Mouse (Mus musculus) hindbrain, embryonic 14.5 days (tissue): ENCODE measurements around the gene Ehmt1. TPM values are rescaled to one million over a fixed set of nuclear protein-coding genes. Genes with fewer than 3 reads are reported as not detected.
A peak's percentile ranks its signal among the peaks of the same experiment; 100 is the strongest.

ENCODE experiments used
- ATAC-seq: fragments of 200-750 bp; cut with Nextera tagmentation; 2 replicates; pipeline ENCODE4 v1.8.0; 2017; ENCODE audit warnings: moderate number of reproducible peaks, mild to moderate bottlenecking, moderate TSS enrichment, moderate library complexity; ENCODE audit not compliant: low FRiP score
- DNase-seq: peaks from one replicate; pipeline ENCODE4 v3.0.0-alpha.2; 2015; ENCODE audit warnings: low spot score
- H3K27ac ChIP-seq: fragments of 300-500 bp; sonication (generic); 2 replicates; pipeline ENCODE4 v1.5.1; 2014; ENCODE audit warnings: mild to moderate bottlenecking, moderate library complexity
- H3K27me3 ChIP-seq: fragments of 300-500 bp; sonication (generic); 2 replicates; pipeline ENCODE4 v1.6.1; 2014; ENCODE audit warnings: mild to moderate bottlenecking, low read length, mixed read lengths; ENCODE audit not compliant: control insufficient read depth, insufficient read depth
- H3K36me3 ChIP-seq: fragments of 300-500 bp; sonication (generic); replicated peaks from 2 replicates; pipeline ENCODE4 v1.6.1; 2014; ENCODE audit not compliant: control insufficient read depth, insufficient read depth
- H3K4me1 ChIP-seq: fragments of 300-500 bp; sonication (generic); replicated peaks from 2 replicates; pipeline ENCODE4 v1.6.1; 2014; ENCODE audit warnings: antibody characterized with exemption, low read length, mixed read lengths; ENCODE audit not compliant: control insufficient read depth, insufficient read depth
- H3K4me2 ChIP-seq: fragments of 300-500 bp; sonication (generic); replicated peaks from 2 replicates; pipeline ENCODE4 v1.6.1; 2014; ENCODE audit warnings: mild to moderate bottlenecking, moderate library complexity
- H3K4me3 ChIP-seq: fragments of 300-500 bp; sonication (generic); replicated peaks from 2 replicates; pipeline ENCODE4 v1.5.1; 2014; ENCODE audit warnings: mild to moderate bottlenecking, low read length
- H3K9ac ChIP-seq: fragments of 300-500 bp; sonication (generic); 2 replicates; pipeline ENCODE4 v1.6.1; 2014
- H3K9me3 ChIP-seq: fragments of 300-500 bp; sonication (generic); 2 replicates; pipeline ENCODE4 v1.6.1; 2016; ENCODE audit warnings: low read length; ENCODE audit not compliant: control insufficient read depth
- whole genome bisulfite sequencing: fragments of 180-500 bp; shearing (Covaris S2); extraction: QIAGEN DNeasy Blood & Tissue Kit; methylation state at CpG from one replicate; pipeline ENCODE4 v1.1.7; 2014; 5-methylcytosine and 5-hydroxymethylcytosine counted together
- polyA plus RNA-seq: library from polyadenylated mRNA; unstranded; fragments of >200 nt; fragmentation: Nextera tagmentation; extraction: Ambion mirVana; gene quantifications from 2 replicates; pipeline ENCODE4 v1.2.1, GENCODE M21; 2014

Gene Ehmt1
- polyA plus RNA-seq, 1 experiment from 2014 or later: 81.8 TPM

DNA sequence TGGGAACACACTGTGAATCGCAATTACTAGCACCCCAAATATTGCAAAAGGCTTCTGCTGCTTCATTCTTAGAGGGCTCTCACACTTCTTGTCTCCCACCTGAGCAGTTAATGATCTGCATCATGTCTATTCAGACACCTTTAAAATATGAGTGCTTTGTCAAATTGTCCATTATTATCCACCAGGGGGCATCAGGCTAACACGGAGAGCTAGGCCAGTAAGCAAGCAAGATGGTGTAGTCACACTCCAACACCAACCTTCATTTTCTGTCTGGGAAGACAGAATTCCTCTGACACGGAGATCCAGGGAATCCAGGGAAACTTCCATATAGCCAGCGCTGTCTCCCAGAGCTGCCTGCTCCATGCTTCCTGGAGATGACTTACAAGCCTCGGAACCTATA lies 67.0 kb downstream of the Ehmt1 start:
- no peaks in the 10 kb centered on the region for H3K4me1 ChIP-seq
- 73% methylated on average over 5 of the region's 5 CpGs for WGBS
- DNase-seq (peak; percentile 69), ATAC-seq (no peak)
- H3K4me2 ChIP-seq: no peak overlapping the region
- H3K27me3 ChIP-seq: no peaks in the 10 kb centered on the region
- H3K9ac ChIP-seq: no peak overlapping the region
- peaks cover 73% of the 10 kb centered on the region for H3K36me3 ChIP-seq
- no peak overlapping the region for H3K4me3 ChIP-seq
- H3K9me3 ChIP-seq: no peaks in the 10 kb centered on the region
- no peak overlapping the region for H3K27ac ChIP-seq

DNA sequence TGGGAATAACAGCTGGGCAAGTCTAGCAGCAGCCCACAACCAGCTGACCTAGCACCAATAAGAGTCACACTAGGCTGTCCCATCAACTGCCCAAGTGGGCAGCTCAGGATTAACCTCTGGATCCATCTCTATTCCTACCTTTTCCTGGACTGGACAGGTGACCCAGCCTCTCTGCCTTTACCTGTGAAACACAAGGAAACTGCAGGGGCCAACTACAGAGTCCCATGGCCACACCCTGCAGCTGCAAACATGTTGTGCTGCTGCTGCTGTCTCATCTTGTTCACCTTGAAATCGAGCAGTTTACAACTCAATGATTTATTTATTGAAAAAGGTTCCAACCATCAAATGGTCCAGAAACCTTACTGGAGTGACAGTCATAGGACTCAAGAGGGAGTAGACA lies 72.9 kb downstream of the Ehmt1 start:
- H3K9ac ChIP-seq: no peak overlapping the region
- WGBS: 88% methylated on average over 1 of the region's 1 CpGs
- H3K4me3 ChIP-seq: no peak overlapping the region
- H3K4me2 ChIP-seq: no peak overlapping the region
- no peaks in the 10 kb centered on the region for H3K27me3 ChIP-seq
- H3K36me3 ChIP-seq: peaks cover 52% of the 10 kb centered on the region
- DNase-seq: no peak
- H3K9me3 ChIP-seq: no peaks in the 10 kb centered on the region
- H3K27ac ChIP-seq: no peak overlapping the region
- ATAC-seq: no peak
- no peaks in the 10 kb centered on the region for H3K4me1 ChIP-seq

DNA sequence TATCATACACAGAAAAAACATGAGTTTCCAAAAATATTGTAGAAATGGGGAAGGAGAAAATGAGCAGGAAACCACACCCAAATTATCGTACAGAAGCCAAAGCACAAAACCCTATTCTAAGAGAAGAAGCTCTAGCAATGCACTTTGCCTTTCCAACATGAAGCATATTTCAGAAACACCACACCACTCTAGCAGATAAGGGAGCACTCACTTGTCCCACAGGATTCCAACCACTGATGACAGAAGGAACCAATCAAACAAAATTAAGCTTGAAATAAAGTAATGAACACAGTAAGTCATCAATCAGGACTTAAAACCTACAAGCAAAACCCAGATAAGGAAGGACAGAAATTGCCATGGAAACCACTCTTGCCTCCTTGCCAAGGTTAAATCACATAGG lies 74.2 kb downstream of the Ehmt1 start:
- Histone ChIP-seq H3K36me3 (peaks cover 50% of the 10 kb centered on the region), H3K4me1 (no peaks in the 10 kb centered on the region), H3K27ac (no peak overlapping the region), H3K27me3 (no peaks in the 10 kb centered on the region), H3K9ac (no peak overlapping the region), H3K4me3 (no peak overlapping the region), H3K4me2 (no peak overlapping the region), H3K9me3 (no peaks in the 10 kb centered on the region)
- 81% methylated on average over 1 of the region's 1 CpGs for WGBS
- DNase-seq: no peak
- ATAC-seq: no peak

DNA sequence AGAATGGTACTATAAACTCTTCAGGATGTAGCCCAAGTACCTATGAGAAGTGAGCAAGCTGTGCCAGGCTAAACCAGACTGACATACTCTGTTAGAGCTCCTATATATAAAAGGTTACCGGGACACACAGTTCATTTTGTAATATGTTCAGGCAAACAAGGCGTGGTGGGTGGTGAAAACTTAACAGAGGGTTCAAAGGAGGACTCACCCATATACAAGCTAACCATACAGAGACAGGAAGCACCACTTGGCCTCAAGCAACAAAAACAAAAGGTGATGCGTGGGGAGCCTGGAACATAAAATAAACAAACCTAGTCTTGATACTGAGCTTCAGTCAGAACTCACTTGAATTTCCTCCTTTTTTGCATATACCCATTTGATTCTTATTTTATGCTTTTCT lies 88.8 kb downstream of the Ehmt1 start:
- no peak overlapping the region for H3K4me3 ChIP-seq
- WGBS: 90% methylated on average over 3 of the region's 3 CpGs
- no peaks in the 10 kb centered on the region for H3K9me3 ChIP-seq
- ATAC-seq (no peak), DNase-seq (no peak)
- no peaks in the 10 kb centered on the region for H3K4me1 ChIP-seq
- no peak overlapping the region for H3K9ac ChIP-seq
- H3K27me3 ChIP-seq: no peaks in the 10 kb centered on the region
- no peak overlapping the region for H3K4me2 ChIP-seq
- H3K36me3 ChIP-seq: peaks cover 63% of the 10 kb centered on the region
- no peak overlapping the region for H3K27ac ChIP-seq

DNA sequence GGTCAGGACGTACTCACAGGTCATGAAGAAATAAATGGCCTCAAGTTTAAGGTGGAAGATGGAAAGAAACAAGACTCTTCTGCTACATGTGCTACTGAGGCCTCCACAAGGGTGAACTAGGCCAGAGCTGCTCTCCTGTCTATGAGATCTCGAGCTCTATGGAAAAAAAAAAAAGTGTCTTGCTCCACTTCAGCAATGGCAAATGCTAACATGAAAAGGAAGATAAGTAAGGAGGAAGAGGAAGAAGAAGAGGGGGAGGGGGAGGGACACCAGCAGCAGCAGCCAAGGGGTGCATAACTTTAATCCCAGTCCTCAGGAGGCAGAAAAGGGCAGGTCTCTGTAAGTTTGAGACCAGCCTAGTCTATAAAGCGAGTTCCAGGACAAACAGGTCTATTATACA lies 109.7 kb downstream of the Ehmt1 start:
- Histone ChIP-seq H3K27me3 (no peaks in the 10 kb centered on the region), H3K4me3 (no peak overlapping the region), H3K4me2 (no peak overlapping the region), H3K27ac (no peak overlapping the region), H3K4me1 (0 out of 2 replicates have a peak, but pooled peaks cover 4% of the 10 kb centered on the region), H3K9me3 (no peaks in the 10 kb centered on the region), H3K9ac (no peak overlapping the region), H3K36me3 (peaks cover 86% of the 10 kb centered on the region)
- DNase-seq: no peak
- 87% methylated on average over 3 of the region's 3 CpGs for WGBS
- no peak for ATAC-seq

DNA sequence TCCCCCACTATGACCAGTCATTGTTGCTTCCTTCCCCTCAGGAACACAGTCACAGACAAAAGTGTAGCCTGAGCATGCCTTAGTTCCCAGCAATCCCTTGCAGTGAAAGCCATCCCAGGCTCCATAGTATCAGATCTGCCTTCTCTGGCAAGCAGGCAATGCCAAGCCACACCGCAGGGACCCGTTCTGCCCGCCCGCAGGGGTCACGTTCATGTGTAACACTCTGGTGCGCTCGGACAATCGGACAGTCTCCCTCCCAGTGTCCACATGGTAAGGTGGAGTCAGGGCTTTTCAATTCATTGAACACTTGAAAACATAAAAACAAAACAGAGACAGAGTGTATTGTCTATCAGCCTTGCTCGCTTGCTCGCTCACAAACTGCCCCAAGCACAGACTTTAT lies 111.7 kb downstream of the Ehmt1 start:
- WGBS: 69% methylated on average over 10 of the region's 10 CpGs
- H3K4me1 ChIP-seq: 0 out of 2 replicates have a peak, but pooled peaks cover 4% of the 10 kb centered on the region
- no peak overlapping the region for H3K4me2 ChIP-seq
- H3K27me3 ChIP-seq: no peaks in the 10 kb centered on the region
- no peaks in the 10 kb centered on the region for H3K9me3 ChIP-seq
- ATAC-seq (no peak), DNase-seq (no peak)
- H3K9ac ChIP-seq: no peak overlapping the region
- H3K36me3 ChIP-seq: peaks cover 89% of the 10 kb centered on the region
- no peak overlapping the region for H3K4me3 ChIP-seq
- H3K27ac ChIP-seq: no peak overlapping the region

DNA sequence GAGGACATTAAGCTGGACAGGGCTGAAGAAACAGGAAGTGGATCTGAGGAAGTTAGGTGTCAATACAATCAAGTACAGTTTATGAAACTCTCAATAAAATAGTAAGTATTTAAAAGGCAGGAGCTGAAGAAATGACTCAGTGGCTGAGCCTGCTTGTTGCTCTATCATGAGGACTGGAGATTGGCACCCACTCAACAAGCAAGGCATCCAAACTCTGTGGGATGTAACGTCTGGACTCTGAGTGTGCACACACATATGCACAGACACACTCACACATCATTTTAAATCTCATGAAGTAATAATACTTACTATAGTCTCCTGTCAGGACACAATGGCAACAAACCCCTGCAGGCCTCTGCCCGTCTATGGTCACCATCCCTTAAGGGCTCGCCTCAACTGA lies 112.4 kb downstream of the Ehmt1 start:
- H3K4me2 ChIP-seq: no peak overlapping the region
- no peak for DNase-seq
- H3K9me3 ChIP-seq: no peaks in the 10 kb centered on the region
- H3K27ac ChIP-seq: no peak overlapping the region
- ATAC-seq: no peak
- 0 out of 2 replicates have a peak, but pooled peaks cover 4% of the 10 kb centered on the region for H3K4me1 ChIP-seq
- H3K36me3 ChIP-seq: peaks cover 89% of the 10 kb centered on the region
- no peaks in the 10 kb centered on the region for H3K27me3 ChIP-seq
- H3K9ac ChIP-seq: no peak overlapping the region
- no peak overlapping the region for H3K4me3 ChIP-seq
- WGBS: 86% methylated on average over 3 of the region's 3 CpGs

DNA sequence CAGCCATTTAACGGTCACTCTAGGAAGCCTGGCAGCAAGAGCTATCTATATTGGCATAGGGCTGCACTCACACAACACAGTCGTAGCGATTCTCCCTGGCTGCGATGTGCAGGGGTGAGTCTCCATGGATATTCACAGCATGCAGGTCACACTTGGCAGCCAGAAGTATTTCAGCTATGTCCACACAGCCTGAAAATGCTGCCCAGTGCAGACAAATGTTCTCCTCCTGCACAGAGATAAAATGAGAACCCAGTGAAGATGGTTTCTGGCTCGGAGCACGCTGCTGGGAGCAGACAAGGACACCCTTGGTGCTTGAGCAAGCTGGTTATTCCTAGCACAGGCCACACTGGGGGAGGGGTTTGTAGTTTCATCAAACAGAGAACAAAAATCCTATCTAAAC lies 113.3 kb downstream of the Ehmt1 start:
- 86% methylated on average over 6 of the region's 6 CpGs for WGBS
- ATAC-seq (no peak), DNase-seq (no peak)
- Histone ChIP-seq H3K4me3 (no peak overlapping the region), H3K9me3 (no peaks in the 10 kb centered on the region), H3K4me1 (0 out of 2 replicates have a peak, but pooled peaks cover 4% of the 10 kb centered on the region), H3K36me3 (peaks cover 91% of the 10 kb centered on the region), H3K27ac (no peak overlapping the region), H3K9ac (no peak overlapping the region), H3K27me3 (no peaks in the 10 kb centered on the region), H3K4me2 (no peak overlapping the region)

DNA sequence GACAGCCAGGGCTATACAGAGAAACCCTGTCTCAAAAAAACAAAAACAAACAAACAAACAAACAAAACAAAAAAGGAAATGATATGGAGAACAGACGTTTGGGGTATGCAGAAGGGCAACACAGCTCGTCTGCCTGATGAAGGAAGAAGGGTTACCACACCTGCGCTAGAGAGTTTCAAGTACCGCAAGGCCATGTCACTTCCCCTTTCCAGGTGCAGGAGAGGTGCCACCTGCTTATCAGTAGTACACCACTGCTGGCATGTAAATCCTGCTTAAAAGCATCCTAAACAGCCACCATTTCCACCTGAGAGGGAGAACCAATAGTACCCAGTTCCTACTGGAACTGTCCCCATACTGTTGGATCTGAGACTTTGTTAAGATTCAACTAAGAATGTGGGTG lies 113.8 kb downstream of the Ehmt1 start:
- H3K27ac ChIP-seq: no peak overlapping the region
- H3K9me3 ChIP-seq: no peaks in the 10 kb centered on the region
- no peak overlapping the region for H3K4me3 ChIP-seq
- 0 out of 2 replicates have a peak, but pooled peaks cover 4% of the 10 kb centered on the region for H3K4me1 ChIP-seq
- H3K4me2 ChIP-seq: no peak overlapping the region
- ATAC-seq (no peak), DNase-seq (no peak)
- H3K9ac ChIP-seq: no peak overlapping the region
- WGBS: 97% methylated on average over 4 of the region's 4 CpGs
- no peaks in the 10 kb centered on the region for H3K27me3 ChIP-seq
- peaks cover 92% of the 10 kb centered on the region for H3K36me3 ChIP-seq

DNA sequence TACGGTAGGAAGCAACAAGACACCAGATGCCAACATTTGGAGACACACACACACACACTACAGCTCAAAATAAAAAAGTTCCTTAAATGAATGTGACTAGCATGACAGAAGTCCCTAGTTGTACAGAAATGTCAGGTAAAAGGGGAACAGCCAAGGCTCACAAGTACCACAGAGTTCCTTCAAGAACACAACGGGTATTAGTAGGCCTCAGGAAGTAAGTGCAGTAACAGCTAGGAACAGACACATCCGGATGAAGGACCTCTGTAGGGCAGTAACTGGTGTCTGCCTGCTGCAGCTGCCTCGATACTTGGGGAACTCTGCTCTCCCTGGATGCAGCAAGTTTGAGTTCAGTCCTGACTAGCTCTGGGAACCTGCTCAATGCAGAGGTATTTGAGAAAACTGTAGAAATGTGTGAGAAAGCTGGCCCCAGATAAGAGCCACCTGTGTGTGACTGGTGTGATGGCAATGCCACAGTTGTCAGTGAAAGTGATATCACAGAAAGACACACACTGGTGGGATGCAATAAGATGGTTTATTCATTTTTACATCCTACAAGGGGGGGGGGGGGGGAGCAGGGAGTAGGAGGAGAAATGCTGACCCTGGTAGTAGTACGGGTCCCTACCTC lies 122.5 kb downstream of the Ehmt1 start:
- WGBS: 93% methylated on average over 5 of the region's 5 CpGs
- Histone ChIP-seq H3K4me3 (no peak overlapping the region), H3K4me1 (no peaks in the 10 kb centered on the region), H3K27ac (no peak overlapping the region), H3K9ac (no peak overlapping the region), H3K36me3 (peaks cover 94% of the 10 kb centered on the region), H3K4me2 (no peak overlapping the region), H3K9me3 (no peaks in the 10 kb centered on the region), H3K27me3 (no peaks in the 10 kb centered on the region)
- DNase-seq: no peak
- ATAC-seq: no peak
